ENCODE assay signal across 12 mouse cellular contexts in the genomic region with DNA sequence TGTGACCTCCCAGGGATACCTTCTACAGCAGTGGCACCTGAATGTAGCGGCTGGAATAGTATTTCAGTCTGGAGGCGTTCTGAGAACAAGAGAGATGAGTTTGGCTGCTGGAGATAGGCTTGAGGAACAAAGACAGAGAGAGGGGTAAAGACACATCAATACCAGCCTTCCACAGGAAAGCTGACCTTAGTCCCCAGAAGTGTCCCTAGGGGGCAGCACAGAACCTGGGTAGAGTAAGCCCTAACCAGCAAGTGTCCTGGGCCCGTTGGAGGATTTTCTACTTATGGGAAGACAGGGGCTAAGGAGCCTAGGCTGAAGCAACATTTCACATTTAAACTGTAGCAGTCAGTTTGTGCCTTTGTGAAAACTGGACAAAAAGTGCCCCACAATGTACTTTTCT. TPM values are rescaled to one million over a fixed set of nuclear protein-coding genes. Genes with fewer than 3 reads are reported as not detected.
DNase-seq lines count a peak whose midpoint lies in the region; TF ChIP-seq lines count a peak whose summit lies in the region.
"Had no signal": no experiment of that assay in that cellular context is flagged by ENCODE, and none has a peak within 500 bp of the region (broad histone marks: within the 10 kb centered on the region; RNA-seq: fewer than 3 reads in every experiment).

No protein-coding gene starts in this region.

- no peaks in the 10 kb centered on the region for H3K27me3 ChIP-seq in small intestine, adult 2 months (ENCODE audit: control insufficient read depth, insufficient read depth, low read length)

- WGBS in small intestine, adult 2 months = 69% methylated on average over 3 of the region's 3 CpGs

- no peak overlapping the region for H3K27ac ChIP-seq in layer of hippocampus, adult 2 months
- H3K27ac ChIP-seq in ES-E14 (ENCODE audit: insufficient read depth, low read depth, low read length, poor library complexity, severe bottlenecking) = no peak overlapping the region
- H3K27ac ChIP-seq in small intestine, adult 2 months (ENCODE audit: insufficient read depth, low read depth, low read length) = no peak overlapping the region
- H3K27ac ChIP-seq: embryonic facial prominence, embryonic 13.5 days had no signal

- H3K9me3 ChIP-seq in ES-E14 (ENCODE audit: control insufficient read depth, insufficient read depth, low read depth, low read length) = no peaks in the 10 kb centered on the region
- H3K9me3 ChIP-seq: embryonic facial prominence, embryonic 13.5 days had no signal

- H3K9ac ChIP-seq in ES-E14 (ENCODE audit: insufficient read depth, low read depth, low read length, poor library complexity, severe bottlenecking) = no peak overlapping the region
- H3K9ac ChIP-seq: embryonic facial prominence, embryonic 13.5 days had no signal

- H3K4me3 ChIP-seq in layer of hippocampus, adult 2 months = no peak overlapping the region
- H3K4me3 ChIP-seq in ES-E14 (ENCODE audit: insufficient read depth in 1 of 2, low read depth in 1 of 2, low read length in 2 of 2, poor library complexity in 1 of 2, severe bottlenecking in 1 of 2) = no peak overlapping the region
- no peak overlapping the region for H3K4me3 ChIP-seq in small intestine, adult 2 months (ENCODE audit: low read depth, low read length)
- H3K4me3 ChIP-seq: embryonic facial prominence, embryonic 13.5 days had no signal

- TF ChIP-seq CTCF in layer of hippocampus, adult 2 months (conservative IDR thresholded peaks at IDR 0.05) = peak; percentile 56
- peak; percentile 9; the same call in 1 of the 2 replicates for TF ChIP-seq CTCF in small intestine, adult 2 months (IDR thresholded peaks at IDR 0.05; ENCODE audit: extremely low read depth, insufficient read length, insufficient replicate concordance, low read depth, low read length)

- in situ Hi-C loops in ES-E14 (cut with MboI; ENCODE audit: low sequenced_read_pairs in 2 of 2, unreplicated experiment in 2 of 2) = loop anchor here in 1 of 2 experiments (10.0 kb wide), 1 partner anchor 255 kb away; no protein-coding TSS in a partner anchor

- TF ChIP-seq POLR2A in small intestine, adult 2 months (IDR thresholded peaks at IDR 0.05; ENCODE audit: low read depth, low read length) = no peak

- no peak for DNase-seq in layer of hippocampus, adult 2 months (ENCODE audit: low spot score in 2 of 2)
- DNase-seq in layer of hippocampus, adult 18-20 months (ENCODE audit: low spot score in 2 of 2) = no peak
- DNase-seq in ES-E14 (ENCODE audit: low read depth, low spot score) = no peak
- peak; percentile 44 for DNase-seq in c-Kit-positive CD71-positive TER-119-negative erythroid progenitor cells, embryonic 14.5 days (ENCODE audit: low read depth)
- DNase-seq in layer of hippocampus, adult 11-12 months (ENCODE audit: low spot score) = no peak
- no peak for DNase-seq in heart, postnatal 36 days
- DNase-seq: adrenal gland, postnatal 14 days; gastrocnemius, postnatal 10 days had no signal

- intact Hi-C loops in heart, postnatal 36 days (cut with DNase I) = no loop called here

- H3K4me1 ChIP-seq in ES-E14 (ENCODE audit: control insufficient read depth in 2 of 2, insufficient read depth in 2 of 2, low read length in 2 of 2, poor library complexity in 1 of 2) = no peaks in the 10 kb centered on the region
- H3K4me1 ChIP-seq in small intestine, adult 2 months (ENCODE audit: control insufficient read depth, insufficient read depth, insufficient read length, low read length) = no peaks in the 10 kb centered on the region
- H3K4me1 ChIP-seq: embryonic facial prominence, embryonic 13.5 days had no signal

- H3K36me3 ChIP-seq in ES-E14 (ENCODE audit: control insufficient read depth, insufficient read depth, low read length, poor library complexity, severe bottlenecking) = no peaks in the 10 kb centered on the region
- H3K36me3 ChIP-seq in small intestine, adult 2 months (ENCODE audit: control insufficient read depth, insufficient read depth, low read length) = no peaks in the 10 kb centered on the region
- H3K36me3 ChIP-seq: embryonic facial prominence, embryonic 13.5 days had no signal

TF ChIP-seq in ES-E14, 5 proteins besides CTCF, POLR2A, EP300 and RAD21:
- TF ChIP-seq ZC3H11A (IDR thresholded peaks at IDR 0.05; ENCODE audit: borderline replicate concordance, low read depth, low read length) (0 out of 2 replicates have a peak, but pooled peaks have one; percentile 15), MAFK (IDR thresholded peaks at IDR 0.05; ENCODE audit: insufficient read depth, low read depth, low read length) (no peak)

RNA-seq across cellular contexts. Expression of gene Klrg2, which starts 12.5 kb away (rescaled TPM):
- total RNA-seq in layer of hippocampus, adult 2 months (2021) = 1 to 10 TPM; 1.0 to 1.2 TPM
- total RNA-seq in layer of hippocampus, adult 18-20 months (2021) = 1 to 10 TPM in 1 of 2 experiments, under 1 TPM in 1; 0.64 to 1.2 TPM
- 3.2 and 4.7 TPM in 2 replicates for total RNA-seq in ES-E14 (2012; rRNA removed)
- polyA plus RNA-seq in small intestine, adult 2 months (2012; rRNA removed) = 0.75 and 0.90 TPM in 2 replicates
- total RNA-seq in heart, postnatal 36 days (2021) = under 1 TPM; 0.33 to 0.51 TPM
- total RNA-seq: monocyte, adult 5-6 weeks had no signal
- polyA plus RNA-seq: inflammation-experienced regulatory T-cells, adult 6 months had no signal

RNA-seq across cellular contexts. Expression of gene Clec2l, which starts 13.3 kb away (rescaled TPM):
- 10 to 100 TPM; 52.1 to 59.8 TPM for total RNA-seq in layer of hippocampus, adult 2 months (2021)
- total RNA-seq in layer of hippocampus, adult 18-20 months (2021) = 10 to 100 TPM; 49.0 to 57.6 TPM
- 1.3 and 1.4 TPM in 2 replicates for total RNA-seq in ES-E14 (2012; rRNA removed)
- 0.41 and 0.53 TPM in 2 replicates for polyA plus RNA-seq in small intestine, adult 2 months (2012; rRNA removed)
- total RNA-seq in heart, postnatal 36 days (2021) = 1 to 10 TPM; 1.5 to 1.7 TPM
- total RNA-seq: monocyte, adult 5-6 weeks had no signal

Comparison
In these comparisons a context has a peak if more than half of its experiments do, and no peak if none do; other contexts are left out.
1. RNA of gene Clec2l, which starts 13.3 kb away (total RNA-seq): 52.1 to 59.8 TPM in layer of hippocampus, adult 2 months and 49.0 to 57.6 TPM in layer of hippocampus, adult 18-20 months; 1.5 to 1.7 TPM in heart, postnatal 36 days and 1.3 to 1.4 TPM in ES-E14; every median in the first group is over 10 times any median in the second.